Mouse (Mus musculus): ENCODE results near the gene Psme1. TPM values are rescaled to one million over a fixed set of nuclear protein-coding genes. Genes with fewer than 3 reads are reported as not detected.

Psme1 gene
- total and polyA plus RNA-seq, 3 experiments: 85.9 to 205 TPM; not detected in 1

Other genes with a start within 250 kb of the Psme1 start
Only the 30 nearest of the 31 such genes appear.
- gene Dhrs4, start 99.4 kb upstream of the Psme1 start, total RNA-seq (2012; rRNA removed): 19.9 and 22.7 TPM in 2 replicates
- 10 to 100 TPM in 1 of 2 experiments, not detected in 1; 34.2 TPM for gene Dhrs4, start 99.4 kb upstream of the Psme1 start, polyA plus RNA-seq (2012; ENCODE audit: insufficient read depth in 1 of 2, insufficient read length in 2 of 2, low read depth in 1 of 2, low replicate concordance in 2 of 2, missing spikeins in 1 of 2)
- 0.23 and 0.27 TPM in 2 replicates for gene Carmil3, start 87.5 kb upstream of the Psme1 start, total RNA-seq (2012; rRNA removed)
- gene Carmil3, start 87.5 kb upstream of the Psme1 start, polyA plus RNA-seq (2012; ENCODE audit: insufficient read depth in 1 of 2, insufficient read length in 2 of 2, low read depth in 1 of 2, low replicate concordance in 2 of 2, missing spikeins in 1 of 2): 1 to 10 TPM in 1 of 2 experiments, not detected in 1; 2.6 TPM
- gene Cpne6, start 67.7 kb upstream of the Psme1 start, total RNA-seq (2012; rRNA removed): not detected in 2 replicates
- gene Cpne6, start 67.7 kb upstream of the Psme1 start, polyA plus RNA-seq (2012; ENCODE audit: insufficient read depth in 1 of 2, insufficient read length in 2 of 2, low read depth in 1 of 2, low replicate concordance in 2 of 2, missing spikeins in 1 of 2): not detected
- gene Nrl, start 53.1 kb upstream of the Psme1 start, total RNA-seq (2012; rRNA removed): not detected in 2 replicates
- gene Nrl, start 53.1 kb upstream of the Psme1 start, polyA plus RNA-seq (2012; ENCODE audit: insufficient read depth in 1 of 2, insufficient read length in 2 of 2, low read depth in 1 of 2, low replicate concordance in 2 of 2, missing spikeins in 1 of 2): not detected
- 17.0 and 64.4 TPM in 2 replicates for gene Pck2, start 37.9 kb upstream of the Psme1 start, total RNA-seq (2012; rRNA removed)
- 100 to 1,000 TPM in 1 of 2 experiments, 10 to 100 TPM in 1; 63.7 to 103 TPM for gene Pck2, start 37.9 kb upstream of the Psme1 start, polyA plus RNA-seq (2012; ENCODE audit: insufficient read depth in 1 of 2, insufficient read length in 2 of 2, low read depth in 1 of 2, low replicate concordance in 2 of 2, missing spikeins in 1 of 2)
- 24.3 and 27.7 TPM in 2 replicates for gene Dcaf11, start 18.1 kb upstream of the Psme1 start, total RNA-seq (2012; rRNA removed)
- 10 to 100 TPM in 1 of 2 experiments, not detected in 1; 37.9 TPM for gene Dcaf11, start 18.1 kb upstream of the Psme1 start, polyA plus RNA-seq (2012; ENCODE audit: insufficient read depth in 1 of 2, insufficient read length in 2 of 2, low read depth in 1 of 2, low replicate concordance in 2 of 2, missing spikeins in 1 of 2)
- 0.73 and 0.92 TPM in 2 replicates for gene A730061H03Rik, start 17.7 kb upstream of the Psme1 start, total RNA-seq (2012; rRNA removed)
- gene A730061H03Rik, start 17.7 kb upstream of the Psme1 start, polyA plus RNA-seq (2012; ENCODE audit: insufficient read depth in 1 of 2, insufficient read length in 2 of 2, low read depth in 1 of 2, low replicate concordance in 2 of 2, missing spikeins in 1 of 2): under 1 TPM in 1 of 2 experiments, not detected in 1; 0.86 TPM
- not detected in 2 replicates for gene Fitm1, start 2.5 kb upstream of the Psme1 start, total RNA-seq (2012; rRNA removed)
- under 1 TPM in 1 of 2 experiments, not detected in 1; 0.07 TPM for gene Fitm1, start 2.5 kb upstream of the Psme1 start, polyA plus RNA-seq (2012; ENCODE audit: insufficient read depth in 1 of 2, insufficient read length in 2 of 2, low read depth in 1 of 2, low replicate concordance in 2 of 2, missing spikeins in 1 of 2)
- gene Emc9, start 7.2 kb downstream of the Psme1 start, total RNA-seq (2012; rRNA removed): 55.4 and 59.4 TPM in 2 replicates
- 10 to 100 TPM in 1 of 2 experiments, not detected in 1; 38.7 TPM for gene Emc9, start 7.2 kb downstream of the Psme1 start, polyA plus RNA-seq (2012; ENCODE audit: insufficient read depth in 1 of 2, insufficient read length in 2 of 2, low read depth in 1 of 2, low replicate concordance in 2 of 2, missing spikeins in 1 of 2)
- 98.1 and 143 TPM in 2 replicates for gene Psme2, start 13.0 kb downstream of the Psme1 start, total RNA-seq (2012; rRNA removed)
- 100 to 1,000 TPM in 1 of 2 experiments, not detected in 1; 231 TPM for gene Psme2, start 13.0 kb downstream of the Psme1 start, polyA plus RNA-seq (2012; ENCODE audit: insufficient read depth in 1 of 2, insufficient read length in 2 of 2, low read depth in 1 of 2, low replicate concordance in 2 of 2, missing spikeins in 1 of 2)
- 10.7 and 12.9 TPM in 2 replicates for gene Rnf31, start 13.6 kb downstream of the Psme1 start, total RNA-seq (2012; rRNA removed)
- gene Rnf31, start 13.6 kb downstream of the Psme1 start, polyA plus RNA-seq (2012; ENCODE audit: insufficient read depth in 1 of 2, insufficient read length in 2 of 2, low read depth in 1 of 2, low replicate concordance in 2 of 2, missing spikeins in 1 of 2): 10 to 100 TPM in 1 of 2 experiments, not detected in 1; 24.5 TPM
- gene Irf9, start 25.4 kb downstream of the Psme1 start, total RNA-seq (2012; rRNA removed): 5.0 and 8.5 TPM in 2 replicates
- 10 to 100 TPM in 1 of 2 experiments, not detected in 1; 14.8 TPM for gene Irf9, start 25.4 kb downstream of the Psme1 start, polyA plus RNA-seq (2012; ENCODE audit: insufficient read depth in 1 of 2, insufficient read length in 2 of 2, low read depth in 1 of 2, low replicate concordance in 2 of 2, missing spikeins in 1 of 2)
- 1.5 and 1.6 TPM in 2 replicates for gene Rec8, start 39.9 kb downstream of the Psme1 start, total RNA-seq (2012; rRNA removed)
- gene Rec8, start 39.9 kb downstream of the Psme1 start, polyA plus RNA-seq (2012; ENCODE audit: insufficient read depth in 1 of 2, insufficient read length in 2 of 2, low read depth in 1 of 2, low replicate concordance in 2 of 2, missing spikeins in 1 of 2): 1 to 10 TPM in 1 of 2 experiments, not detected in 1; 2.5 TPM
- gene Ipo4, start 57.8 kb downstream of the Psme1 start, total RNA-seq (2012; rRNA removed): 46.2 and 54.1 TPM in 2 replicates
- 100 to 1,000 TPM in 1 of 2 experiments, not detected in 1; 132 TPM for gene Ipo4, start 57.8 kb downstream of the Psme1 start, polyA plus RNA-seq (2012; ENCODE audit: insufficient read depth in 1 of 2, insufficient read length in 2 of 2, low read depth in 1 of 2, low replicate concordance in 2 of 2, missing spikeins in 1 of 2)
- gene Gm49378, start 59.8 kb downstream of the Psme1 start, total RNA-seq (2012; rRNA removed): not detected in 2 replicates
- 1 to 10 TPM in 1 of 2 experiments, not detected in 1; 4.6 TPM for gene Gm49378, start 59.8 kb downstream of the Psme1 start, polyA plus RNA-seq (2012; ENCODE audit: insufficient read depth in 1 of 2, insufficient read length in 2 of 2, low read depth in 1 of 2, low replicate concordance in 2 of 2, missing spikeins in 1 of 2)
- 49.4 and 60.5 TPM in 2 replicates for gene Tm9sf1, start 65.7 kb downstream of the Psme1 start, total RNA-seq (2012; rRNA removed)
- 10 to 100 TPM in 1 of 2 experiments, not detected in 1; 80.1 TPM for gene Tm9sf1, start 65.7 kb downstream of the Psme1 start, polyA plus RNA-seq (2012; ENCODE audit: insufficient read depth in 1 of 2, insufficient read length in 2 of 2, low read depth in 1 of 2, low replicate concordance in 2 of 2, missing spikeins in 1 of 2)
- 0.08 and 0.10 TPM in 2 replicates for gene Tssk4, start 72.1 kb downstream of the Psme1 start, total RNA-seq (2012; rRNA removed)
- under 1 TPM in 1 of 2 experiments, not detected in 1; 0.40 TPM for gene Tssk4, start 72.1 kb downstream of the Psme1 start, polyA plus RNA-seq (2012; ENCODE audit: insufficient read depth in 1 of 2, insufficient read length in 2 of 2, low read depth in 1 of 2, low replicate concordance in 2 of 2, missing spikeins in 1 of 2)
- gene Mdp1, start 82.4 kb downstream of the Psme1 start, total RNA-seq (2012; rRNA removed): 25.5 and 30.6 TPM in 2 replicates
- gene Mdp1, start 82.4 kb downstream of the Psme1 start, polyA plus RNA-seq (2012; ENCODE audit: insufficient read depth in 1 of 2, insufficient read length in 2 of 2, low read depth in 1 of 2, low replicate concordance in 2 of 2, missing spikeins in 1 of 2): 10 to 100 TPM in 1 of 2 experiments, not detected in 1; 25.6 TPM
- 22.3 and 24.5 TPM in 2 replicates for gene Gmpr2, start 93.8 kb downstream of the Psme1 start, total RNA-seq (2012; rRNA removed)
- gene Gmpr2, start 93.8 kb downstream of the Psme1 start, polyA plus RNA-seq (2012; ENCODE audit: insufficient read depth in 1 of 2, insufficient read length in 2 of 2, low read depth in 1 of 2, low replicate concordance in 2 of 2, missing spikeins in 1 of 2): 10 to 100 TPM in 1 of 2 experiments, not detected in 1; 28.8 TPM
- gene Nedd8, start 94.0 kb downstream of the Psme1 start, total RNA-seq (2012; rRNA removed): 515 and 516 TPM in 2 replicates
- gene Nedd8, start 94.0 kb downstream of the Psme1 start, polyA plus RNA-seq (2012; ENCODE audit: insufficient read depth in 1 of 2, insufficient read length in 2 of 2, low read depth in 1 of 2, low replicate concordance in 2 of 2, missing spikeins in 1 of 2): 100 to 1,000 TPM in 1 of 2 experiments, not detected in 1; 528 TPM
- 27.2 and 27.8 TPM in 2 replicates for gene Tinf2, start 103.7 kb downstream of the Psme1 start, total RNA-seq (2012; rRNA removed)
- gene Tinf2, start 103.7 kb downstream of the Psme1 start, polyA plus RNA-seq (2012; ENCODE audit: insufficient read depth in 1 of 2, insufficient read length in 2 of 2, low read depth in 1 of 2, low replicate concordance in 2 of 2, missing spikeins in 1 of 2): 10 to 100 TPM in 1 of 2 experiments, not detected in 1; 53.0 TPM
- 5.8 and 6.2 TPM in 2 replicates for gene Tgm1, start 135.8 kb downstream of the Psme1 start, total RNA-seq (2012; rRNA removed)
- gene Tgm1, start 135.8 kb downstream of the Psme1 start, polyA plus RNA-seq (2012; ENCODE audit: insufficient read depth in 1 of 2, insufficient read length in 2 of 2, low read depth in 1 of 2, low replicate concordance in 2 of 2, missing spikeins in 1 of 2): 10 to 100 TPM in 1 of 2 experiments, not detected in 1; 11.4 TPM
- 21.8 and 22.8 TPM in 2 replicates for gene Rabggta, start 144.1 kb downstream of the Psme1 start, total RNA-seq (2012; rRNA removed)
- gene Rabggta, start 144.1 kb downstream of the Psme1 start, polyA plus RNA-seq (2012; ENCODE audit: insufficient read depth in 1 of 2, insufficient read length in 2 of 2, low read depth in 1 of 2, low replicate concordance in 2 of 2, missing spikeins in 1 of 2): 10 to 100 TPM in 1 of 2 experiments, not detected in 1; 32.0 TPM
- 20.0 and 21.7 TPM in 2 replicates for gene Dhrs1, start 167.6 kb downstream of the Psme1 start, total RNA-seq (2012; rRNA removed)
- 10 to 100 TPM in 1 of 2 experiments, not detected in 1; 48.8 TPM for gene Dhrs1, start 167.6 kb downstream of the Psme1 start, polyA plus RNA-seq (2012; ENCODE audit: insufficient read depth in 1 of 2, insufficient read length in 2 of 2, low read depth in 1 of 2, low replicate concordance in 2 of 2, missing spikeins in 1 of 2)
- 46.1 and 47.8 TPM in 2 replicates for gene Nop9, start 167.6 kb downstream of the Psme1 start, total RNA-seq (2012; rRNA removed)
- gene Nop9, start 167.6 kb downstream of the Psme1 start, polyA plus RNA-seq (2012; ENCODE audit: insufficient read depth in 1 of 2, insufficient read length in 2 of 2, low read depth in 1 of 2, low replicate concordance in 2 of 2, missing spikeins in 1 of 2): 100 to 1,000 TPM in 1 of 2 experiments, not detected in 1; 112 TPM
- gene Cideb, start 180.3 kb downstream of the Psme1 start, total RNA-seq (2012; rRNA removed): 1.7 and 2.4 TPM in 2 replicates
- under 1 TPM in 1 of 2 experiments, not detected in 1; 0.53 TPM for gene Cideb, start 180.3 kb downstream of the Psme1 start, polyA plus RNA-seq (2012; ENCODE audit: insufficient read depth in 1 of 2, insufficient read length in 2 of 2, low read depth in 1 of 2, low replicate concordance in 2 of 2, missing spikeins in 1 of 2)
- 0.19 and 0.59 TPM in 2 replicates for gene Ltb4r2, start 183.3 kb downstream of the Psme1 start, total RNA-seq (2012; rRNA removed)
- gene Ltb4r2, start 183.3 kb downstream of the Psme1 start, polyA plus RNA-seq (2012; ENCODE audit: insufficient read depth in 1 of 2, insufficient read length in 2 of 2, low read depth in 1 of 2, low replicate concordance in 2 of 2, missing spikeins in 1 of 2): under 1 TPM in 1 of 2 experiments, not detected in 1; 0.52 TPM
- gene Ltb4r1, start 187.8 kb downstream of the Psme1 start, total RNA-seq (2012; rRNA removed): 0.35 and 0.65 TPM in 2 replicates
- gene Ltb4r1, start 187.8 kb downstream of the Psme1 start, polyA plus RNA-seq (2012; ENCODE audit: insufficient read depth in 1 of 2, insufficient read length in 2 of 2, low read depth in 1 of 2, low replicate concordance in 2 of 2, missing spikeins in 1 of 2): 1 to 10 TPM in 1 of 2 experiments, not detected in 1; 1.5 TPM
- gene Adcy4, start 206.0 kb downstream of the Psme1 start, total RNA-seq (2012; rRNA removed): 0.19 and 0.29 TPM in 2 replicates
- gene Adcy4, start 206.0 kb downstream of the Psme1 start, polyA plus RNA-seq (2012; ENCODE audit: insufficient read depth in 1 of 2, insufficient read length in 2 of 2, low read depth in 1 of 2, low replicate concordance in 2 of 2, missing spikeins in 1 of 2): under 1 TPM in 1 of 2 experiments, not detected in 1; 0.35 TPM
- 67.1 and 77.4 TPM in 2 replicates for gene Ripk3, start 210.7 kb downstream of the Psme1 start, total RNA-seq (2012; rRNA removed)
- gene Ripk3, start 210.7 kb downstream of the Psme1 start, polyA plus RNA-seq (2012; ENCODE audit: insufficient read depth in 1 of 2, insufficient read length in 2 of 2, low read depth in 1 of 2, low replicate concordance in 2 of 2, missing spikeins in 1 of 2): 100 to 1,000 TPM; 123 to 124 TPM